ENCODE assay signal across 9 mouse cellular contexts in genomic region chr11:57643691-57644090, GRCm38 (mm10). TPM values are rescaled to one million over a fixed set of nuclear protein-coding genes. Genes with fewer than 3 reads are reported as not detected.
DNase-seq lines count a peak whose midpoint lies in the region; ATAC-seq and TF ChIP-seq lines count a peak whose summit lies in the region.
"Had no signal": no experiment of that assay in that cellular context is flagged by ENCODE, and none has a peak within 500 bp of the region (broad histone marks: within the 10 kb centered on the region; RNA-seq: fewer than 3 reads in every experiment).

No protein-coding gene starts in this region.

- TF ChIP-seq EP300 in heart, postnatal 0 days (IDR thresholded peaks at IDR 0.05; ENCODE audit: low read depth), result no peak
- TF ChIP-seq EP300 in liver, postnatal 0 days (IDR thresholded peaks at IDR 0.05; ENCODE audit: low read depth), result no peak

- no peak overlapping the region for H3K27ac ChIP-seq in heart, embryonic 15.5 days
- peak overlapping the region; percentile 90 for H3K27ac ChIP-seq in bone marrow macrophage, adult 2 months (ENCODE audit: insufficient read depth, low read depth, low read length)
- no peak overlapping the region for H3K27ac ChIP-seq in heart, postnatal 0 days (ENCODE audit: low read depth)
- no peak overlapping the region for H3K27ac ChIP-seq in liver, postnatal 0 days (ENCODE audit: low read depth)

- peak overlapping the region; percentile 99 for H3K4me2 ChIP-seq in heart, embryonic 15.5 days
- peak overlapping the region; percentile 95; the same call in 1 of the 2 replicates for H3K4me2 ChIP-seq in heart, postnatal 0 days (ENCODE audit: low read depth, low read length)
- H3K4me2 ChIP-seq in liver, postnatal 0 days (ENCODE audit: low read depth, low read length), result peak overlapping the region; percentile 100

- no peak for DNase-seq in heart, postnatal 36 days
- DNase-seq in heart, postnatal 0 days (ENCODE audit: low spot score), result no peak
- DNase-seq in liver, postnatal 0 days, result no peak
- DNase-seq in adrenal gland, postnatal 25 days, result no peak
- DNase-seq in thymus, postnatal 10 days (ENCODE audit: low spot score in 2 of 2), result no peak
- no peak for DNase-seq in frontal cortex, postnatal 14 days (ENCODE audit: low spot score in 2 of 2)

- H3K4me1 ChIP-seq in heart, embryonic 15.5 days (replicated peaks), result peaks cover 16% of the 10 kb centered on the region
- peaks cover 20% of the 10 kb centered on the region for H3K4me1 ChIP-seq in bone marrow macrophage, adult 2 months (ENCODE audit: control insufficient read depth, insufficient read depth, low read length)
- peaks cover 5% of the 10 kb centered on the region; the same call in 1 of the 2 replicates for H3K4me1 ChIP-seq in heart, postnatal 0 days (ENCODE audit: control insufficient read depth, insufficient read depth)
- peaks cover 6% of the 10 kb centered on the region; the same call in 1 of the 2 replicates for H3K4me1 ChIP-seq in liver, postnatal 0 days (ENCODE audit: insufficient read depth)

- H3K27me3 ChIP-seq in heart, embryonic 15.5 days, result no peaks in the 10 kb centered on the region
- no peaks in the 10 kb centered on the region for H3K27me3 ChIP-seq in heart, postnatal 0 days (ENCODE audit: control insufficient read depth, insufficient read depth, low read length)
- H3K27me3 ChIP-seq in liver, postnatal 0 days (ENCODE audit: insufficient read depth, low read length), result no peaks in the 10 kb centered on the region

- 56% methylated on average over 2 of the region's 2 CpGs for WGBS in heart, embryonic 15.5 days
- 71% methylated on average over 2 of the region's 2 CpGs for WGBS in heart, postnatal 0 days
- WGBS in liver, postnatal 0 days (ENCODE audit: insufficient replicate concordance), result 63% methylated on average over 2 of the region's 2 CpGs

- peak overlapping the region; percentile 80 for H3K4me3 ChIP-seq in heart, embryonic 15.5 days
- H3K4me3 ChIP-seq in bone marrow macrophage, adult 2 months (ENCODE audit: insufficient read depth, low read length), result peak overlapping the region; percentile 83
- no peak overlapping the region for H3K4me3 ChIP-seq in heart, postnatal 0 days (ENCODE audit: low read depth, low read length)
- H3K4me3 ChIP-seq in liver, postnatal 0 days (ENCODE audit: low read depth, low read length), result peak overlapping the region; percentile 70; the same call in 1 of the 2 replicates

- H3K9ac ChIP-seq in heart, embryonic 15.5 days, result 0 out of 2 replicates have a peak overlapping the region, but pooled peaks have one; percentile 84
- H3K9ac ChIP-seq in heart, postnatal 0 days (replicated peaks; ENCODE audit: low read depth, low read length), result no peak overlapping the region
- no peak overlapping the region for H3K9ac ChIP-seq in liver, postnatal 0 days (replicated peaks)

- H3K9me3 ChIP-seq in heart, embryonic 15.5 days (replicated peaks), result no peaks in the 10 kb centered on the region
- no peaks in the 10 kb centered on the region for H3K9me3 ChIP-seq in heart, postnatal 0 days (replicated peaks; ENCODE audit: control insufficient read depth, low read length)
- H3K9me3 ChIP-seq in liver, postnatal 0 days (ENCODE audit: low read length), result no peaks in the 10 kb centered on the region
- H3K9me3 ChIP-seq: G1E had no signal

- TF ChIP-seq CTCF in bone marrow macrophage, adult 2 months (IDR thresholded peaks at IDR 0.05; ENCODE audit: low read depth, low read length), result no peak
- TF ChIP-seq CTCF in heart, postnatal 0 days (IDR thresholded peaks at IDR 0.05; ENCODE audit: low read depth), result no peak
- TF ChIP-seq CTCF in liver, postnatal 0 days (IDR thresholded peaks at IDR 0.05; ENCODE audit: low read depth), result no peak

- no peak for ATAC-seq in heart, embryonic 15.5 days (replicated peaks; ENCODE audit: insufficient number of reproducible peaks, insufficient read depth, low FRiP score, low read depth)
- ATAC-seq in heart, postnatal 0 days (ENCODE audit: insufficient read depth, low read depth), result no peak
- no peak for ATAC-seq in liver, postnatal 0 days

- intact Hi-C loops in heart, postnatal 36 days (cut with DNase I), result loop anchor here (2.0 kb wide), 2 partner anchors 23 to 73 kb away; no protein-coding TSS in a partner anchor

- no peaks in the 10 kb centered on the region for H3K36me3 ChIP-seq in heart, embryonic 15.5 days
- no peaks in the 10 kb centered on the region for H3K36me3 ChIP-seq in heart, postnatal 0 days (replicated peaks; ENCODE audit: control insufficient read depth, insufficient read depth, low read length)
- H3K36me3 ChIP-seq in liver, postnatal 0 days (replicated peaks; ENCODE audit: insufficient read depth, low read length), result peaks cover 3% of the 10 kb centered on the region; the same call in 1 of the 2 replicates

- no peak for TF ChIP-seq POLR2A in bone marrow macrophage, adult 2 months (IDR thresholded peaks at IDR 0.05; ENCODE audit: borderline replicate concordance, low read depth, low read length)

RNA-seq across cellular contexts. Expression of gene Galnt10, which starts 1.6 kb away (rescaled TPM):
- 8.9 and 13.1 TPM in 2 replicates for polyA plus RNA-seq in heart, embryonic 15.5 days (2015; fragmentation: Nextera tagmentation; extraction: Ambion mirVana)
- total RNA-seq in heart, postnatal 36 days (2021), result 1 to 10 TPM; 6.7 to 9.2 TPM
- polyA plus RNA-seq in bone marrow macrophage, adult 2 months (2012; ENCODE audit: insufficient read depth, insufficient read length, missing spikeins), result 20.2 and 22.4 TPM in 2 replicates
- total RNA-seq in heart, postnatal 0 days (2014; rRNA removed; ENCODE audit: low replicate concordance), result 3.4 and 10.4 TPM in 2 replicates
- polyA plus RNA-seq in heart, postnatal 0 days (2015; fragmentation: Nextera tagmentation; extraction: Ambion mirVana), result 4.2 and 4.3 TPM in 2 replicates
- 6.5 and 8.2 TPM in 2 replicates for polyA plus RNA-seq in liver, postnatal 0 days (2015; fragmentation: Nextera tagmentation; extraction: Ambion mirVana)
- 52.7 and 55.6 TPM in 2 replicates for total RNA-seq in adrenal gland, postnatal 25 days (2021)
